Mouse (Mus musculus) macrophage (primary cell): ENCODE data around the gene Psmc6. TPM values are rescaled to one million over a fixed set of nuclear protein-coding genes. Genes with fewer than 3 reads are reported as not detected.
A peak's percentile ranks its signal among the peaks of the same experiment; 100 is the strongest.

Experiments
- H3K27ac ChIP-seq: fragments of 350-480 bp; formaldehyde crosslinking; 2 replicates; pipeline ENCODE4 v1.9.0; 2021
- H3K36me3 ChIP-seq: fragments of 350-480 bp; formaldehyde crosslinking; 2 replicates; pipeline ENCODE4 v1.9.0; 2021; ENCODE audit errors: inconsistent target
- H3K4me3 ChIP-seq: fragments of 350-480 bp; formaldehyde crosslinking; 2 replicates; pipeline ENCODE4 v1.9.0; 2021; ENCODE audit errors: inconsistent target
- H3K79me2 ChIP-seq: fragments of 350-480 bp; formaldehyde crosslinking; 2 replicates; pipeline ENCODE4 v1.9.0; 2021; ENCODE audit errors: inconsistent target
- WGBS: methylation state at CpG from one replicate; pipeline ENCODE4 v1.1.7; 2026; ENCODE audit warnings: inconsistent platforms; ENCODE audit not compliant: missing documents; 5-methylcytosine and 5-hydroxymethylcytosine counted together
- polyA plus RNA-seq: library from polyadenylated mRNA; stranded (reverse); fragments of 250-400 nt; gene quantifications from 3 replicates; pipeline ENCODE4 v1.2.4, GENCODE M21; 2018; ENCODE audit warnings: inconsistent platforms

Gene Psmc6
- polyA plus RNA-seq, 1 experiment from 2014 or later = 188 TPM

GRCm38 (mm10) chr14:45321067-45321466 is 8.5 kb upstream of the Psmc6 start:
- Histone ChIP-seq H3K27ac (peak overlapping the region; percentile 33), H3K36me3 (no peaks in the 10 kb centered on the region), H3K79me2 (peaks cover 20% of the 10 kb centered on the region), H3K4me3 (no peak overlapping the region)
- WGBS = 92% methylated on average over 3 of the region's 3 CpGs

- Histone ChIP-seq H3K79me2 (peaks cover 15% of the 10 kb centered on the region), H3K36me3 (no peaks in the 10 kb centered on the region), H3K27ac (peak overlapping the region; percentile 33), H3K4me3 (no peak overlapping the region)
- WGBS = 34% methylated on average over 5 of the region's 5 CpGs
These were observed 8.0 kb upstream of the Psmc6 start for GRCm38 (mm10) chr14:45321622-45322021.

- WGBS = 42% methylated on average over 2 of the region's 2 CpGs
- H3K79me2 ChIP-seq = peaks cover 7% of the 10 kb centered on the region
- no peak overlapping the region for H3K4me3 ChIP-seq
- H3K27ac ChIP-seq = no peak overlapping the region; the same call in 1 of the 2 replicates
- no peaks in the 10 kb centered on the region for H3K36me3 ChIP-seq
These were observed 7.1 kb upstream of the Psmc6 start for GRCm38 (mm10) chr14:45322450-45322849.

- no peak overlapping the region for H3K27ac ChIP-seq
- WGBS = 88% methylated on average over 3 of the region's 3 CpGs
- H3K79me2 ChIP-seq = no peaks in the 10 kb centered on the region
- H3K36me3 ChIP-seq = no peaks in the 10 kb centered on the region
- H3K4me3 ChIP-seq = no peak overlapping the region
These were observed 6.3 kb upstream of the Psmc6 start for GRCm38 (mm10) chr14:45323320-45323719.

- H3K4me3 ChIP-seq = no peak overlapping the region
- peak overlapping the region; percentile 80 for H3K27ac ChIP-seq
- peaks cover 8% of the 10 kb centered on the region for H3K79me2 ChIP-seq
- no peaks in the 10 kb centered on the region for H3K36me3 ChIP-seq
These were observed 4.1 kb upstream of the Psmc6 start for GRCm38 (mm10) chr14:45325471-45325870.

- H3K27ac ChIP-seq = no peak overlapping the region
- H3K36me3 ChIP-seq = peaks cover 7% of the 10 kb centered on the region
- peaks cover 34% of the 10 kb centered on the region for H3K79me2 ChIP-seq
- no peak overlapping the region for H3K4me3 ChIP-seq
- WGBS = 77% methylated on average over 4 of the region's 4 CpGs
These were observed 1.4 kb upstream of the Psmc6 start for GRCm38 (mm10) chr14:45328072-45328713.

- peaks cover 43% of the 10 kb centered on the region for H3K79me2 ChIP-seq
- peak overlapping the region; percentile 22; the same call in 1 of the 2 replicates for H3K4me3 ChIP-seq
- H3K36me3 ChIP-seq = peaks cover 7% of the 10 kb centered on the region
- peak overlapping the region; percentile 39 for H3K27ac ChIP-seq
- WGBS = 15% methylated on average over 7 of the region's 8 CpGs
These were observed 485 bp upstream of the Psmc6 start for GRCm38 (mm10) chr14:45329018-45329588.

- H3K36me3 ChIP-seq = peaks cover 17% of the 10 kb centered on the region; the same call in 1 of the 2 replicates
- peaks cover 26% of the 10 kb centered on the region for H3K79me2 ChIP-seq
- WGBS = 0% methylated on average over 62 of the region's 93 CpGs
- no peak within 1 kb of the TSS for H3K27ac ChIP-seq
- H3K4me3 ChIP-seq = peak within 1 kb of the TSS; percentile 61
These were observed 21.6 kb downstream of the Psmc6 start, which contains the start of gene Styx for GRCm38 (mm10) chr14:45350931-45351859. Gene Styx (plus strand): TSS chr14:45351093.

- H3K79me2 ChIP-seq = no peaks in the 10 kb centered on the region
- peaks cover 4% of the 10 kb centered on the region for H3K36me3 ChIP-seq
- no peak overlapping the region for H3K27ac ChIP-seq
- no peak overlapping the region for H3K4me3 ChIP-seq
- WGBS = 97% methylated on average over 16 of the region's 16 CpGs
These were observed 34.9 kb downstream of the Psmc6 start for GRCm38 (mm10) chr14:45364211-45365195.

- Histone ChIP-seq H3K36me3 (peaks cover 11% of the 10 kb centered on the region), H3K4me3 (no peak overlapping the region), H3K79me2 (no peaks in the 10 kb centered on the region), H3K27ac (no peak overlapping the region)
- WGBS = 95% methylated on average over 6 of the region's 6 CpGs
These were observed 35.6 kb downstream of the Psmc6 start for GRCm38 (mm10) chr14:45365196-45365587.

GRCm38 (mm10) chr14:45378771-45379170 is 49.2 kb downstream of the Psmc6 start:
- Histone ChIP-seq H3K4me3 (no peak overlapping the region), H3K27ac (no peak overlapping the region), H3K36me3 (peaks cover 19% of the 10 kb centered on the region), H3K79me2 (no peaks in the 10 kb centered on the region)
- WGBS = 96% methylated on average over 3 of the region's 3 CpGs

GRCm38 (mm10) chr14:45380756-45381155 is 51.2 kb downstream of the Psmc6 start:
- Histone ChIP-seq H3K79me2 (no peaks in the 10 kb centered on the region), H3K4me3 (no peak overlapping the region), H3K36me3 (peaks cover 19% of the 10 kb centered on the region), H3K27ac (no peak overlapping the region)
- WGBS = 92% methylated on average over 6 of the region's 6 CpGs

- 72% methylated on average over 3 of the region's 4 CpGs for WGBS
- Histone ChIP-seq H3K36me3 (peaks cover 19% of the 10 kb centered on the region), H3K4me3 (no peak overlapping the region), H3K27ac (no peak overlapping the region), H3K79me2 (no peaks in the 10 kb centered on the region)
These were observed 53.3 kb downstream of the Psmc6 start for GRCm38 (mm10) chr14:45382912-45383311.

- WGBS = 91% methylated on average over 2 of the region's 2 CpGs
- Histone ChIP-seq H3K79me2 (no peaks in the 10 kb centered on the region), H3K36me3 (peaks cover 6% of the 10 kb centered on the region; the same call in 1 of the 2 replicates), H3K4me3 (no peak overlapping the region), H3K27ac (no peak overlapping the region)
These were observed 56.0 kb downstream of the Psmc6 start for GRCm38 (mm10) chr14:45385596-45385995.
